Mouse (Mus musculus) lung, adult 2 months (tissue): ENCODE results near the gene Paqr3.

Experiments
- CTCF ChIP-seq: fragments of 200-500 bp; IDR thresholded peaks from 2 replicates; pipeline ENCODE4 v1.5.1; 2011; ENCODE audit warnings: mild to moderate bottlenecking, low read length, control low read depth; ENCODE audit not compliant: insufficient read depth
- POLR2A ChIP-seq: fragments of 200-500 bp; IDR thresholded peaks from 2 replicates; pipeline ENCODE4 v1.6.1; 2011; ENCODE audit warnings: low read depth, mild to moderate bottlenecking, control low read depth, low read length, borderline replicate concordance; ENCODE audit errors: extremely low read depth

DNA sequence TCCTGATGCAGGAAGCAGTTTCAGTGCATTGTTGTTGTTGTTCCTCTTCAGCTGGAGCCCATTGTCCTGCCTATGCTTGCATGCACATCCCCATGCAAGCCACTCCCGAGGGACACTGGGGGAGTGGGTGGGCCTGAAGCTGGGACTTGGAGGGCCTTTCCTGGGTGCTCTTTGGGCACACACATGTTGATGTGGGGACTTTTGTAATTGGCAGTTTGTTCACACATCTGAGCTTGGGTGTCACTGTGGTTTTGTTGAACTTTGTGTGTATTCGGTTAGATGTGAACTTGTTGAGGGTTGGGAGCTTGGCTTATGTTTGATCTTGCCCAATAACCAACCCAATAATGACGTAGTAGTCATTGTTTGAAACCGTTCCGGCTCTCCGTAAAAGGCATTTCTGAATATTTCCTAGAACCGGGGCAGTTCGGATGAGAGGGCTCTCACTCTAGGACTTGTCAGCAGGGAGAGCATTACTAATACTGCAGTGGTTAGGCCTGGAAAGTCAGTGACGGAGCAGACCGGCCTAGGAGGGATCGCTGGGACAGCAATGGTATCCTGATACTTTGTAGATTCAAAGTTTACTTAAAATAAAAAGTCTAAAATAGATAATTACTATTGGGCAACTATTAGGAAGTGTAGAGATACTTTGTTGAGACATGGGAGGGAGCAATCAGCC is 35.8 kb downstream of the Paqr3 start:
- no peak for TF ChIP-seq CTCF
- no peak for TF ChIP-seq POLR2A
